Mouse (Mus musculus) heart, postnatal 0 days (tissue): ENCODE measurements at regions not wholly inside any gene's neighbourhood (a gene's known extent, or its start where the extent isn't known, plus 50 kb on each side); places are given as distances from the start of the nearest gene placed in this dataset.

Experiments
- CTCF ChIP-seq: IDR thresholded peaks from 2 replicates; pipeline ENCODE4 v1.5.1; 2016; ENCODE audit warnings: antibody characterized with exemption, control low read depth, low read depth
- EP300 ChIP-seq: IDR thresholded peaks from 2 replicates; pipeline ENCODE4 v1.6.1; 2016; ENCODE audit warnings: antibody characterized with exemption, low read depth

GRCm38 (mm10) chr13:90513867-90514266 is 391.3 kb downstream of the Atp6ap1l start:
- TF ChIP-seq EP300 (no peak), CTCF (no peak)
